Mouse (Mus musculus): ENCODE data around the gene Hdac2. TPM values are rescaled to one million over a fixed set of nuclear protein-coding genes. Genes with fewer than 3 reads are reported as not detected.
A peak's percentile ranks its signal among the peaks of the same experiment; 100 is the strongest.

Hdac2 gene
- 62.9 TPM for polyA plus RNA-seq (2012; fragmentation: generic; extraction: Trizol)
- long read RNA-seq, experiment 1, transcript Hdac2-201 (14 exons, 2,005 nt), result major isoform, 136 of 161 reads
- long read RNA-seq, experiment 1, partial matches to known transcripts, result 12 of 161 reads
- long read RNA-seq, experiment 1, other reads (novel, unspliced or antisense), result 12 of 161 reads
- long read RNA-seq, experiment 2, transcript Hdac2-201 (14 exons, 2,005 nt), result major isoform, 297 of 313 reads
- long read RNA-seq, experiment 2, partial matches to known transcripts, result 5 of 313 reads
- long read RNA-seq, experiment 2, other reads (novel, unspliced or antisense), result 11 of 313 reads

- peaks cover 4% of the 10 kb centered on the region for H3K36me3 ChIP-seq (ENCODE audit: control insufficient read depth, insufficient read depth)
- H3K79me2 ChIP-seq (ENCODE audit: control insufficient read depth, insufficient read depth), result peaks cover 48% of the 10 kb centered on the region
- peaks cover 48% of the 10 kb centered on the region for H3K79me3 ChIP-seq (ENCODE audit: low read depth)
- no peaks in the 10 kb centered on the region for H3K27me3 ChIP-seq (ENCODE audit: control insufficient read depth, insufficient read depth, insufficient read length)
- H3K4me3 ChIP-seq (ENCODE audit: insufficient read depth, poor library complexity, severe bottlenecking), result peak within 1 kb of the TSS; percentile 83
- H3ac ChIP-seq (ENCODE audit: control insufficient read depth, insufficient read length, low read depth), result peak within 1 kb of the TSS; percentile 89
- TF ChIP-seq MAX (IDR thresholded peaks at IDR 0.05) (peak; percentile 100), CEBPB (IDR thresholded peaks at IDR 0.05; ENCODE audit: low read depth) (no peak), USF1 (IDR thresholded peaks at IDR 0.05; ENCODE audit: low read depth) (peak; percentile 6)
Measured at GRCm38 (mm10) chr10:36974086-36974675, at the start of gene Hdac2. Hdac2 (plus strand) TSS chr10:36974544.

GRCm38 (mm10) chr10:36928212-36928611, 46.1 kb upstream of the Hdac2 start:
- no peaks in the 10 kb centered on the region for H3K79me3 ChIP-seq (ENCODE audit: low read depth)

GRCm38 (mm10) chr10:36935863-36936262, 38.5 kb upstream of the Hdac2 start:
- H3K79me2 ChIP-seq (ENCODE audit: control insufficient read depth, insufficient read depth), result no peaks in the 10 kb centered on the region
- no peaks in the 10 kb centered on the region for H3K27me3 ChIP-seq (ENCODE audit: control insufficient read depth, insufficient read depth, insufficient read length)
- H3K4me3 ChIP-seq (ENCODE audit: insufficient read depth, poor library complexity, severe bottlenecking), result no peak overlapping the region
- TF ChIP-seq CEBPB (IDR thresholded peaks at IDR 0.05; ENCODE audit: low read depth) (no peak), FOSL1 (IDR thresholded peaks at IDR 0.05; ENCODE audit: insufficient read depth, low read length, poor library complexity, severe bottlenecking) (no peak), MAX (IDR thresholded peaks at IDR 0.05) (no peak), CTCF (IDR thresholded peaks at IDR 0.05; ENCODE audit: control insufficient read depth, insufficient read depth, insufficient read length) (no peak), USF1 (IDR thresholded peaks at IDR 0.05; ENCODE audit: low read depth) (no peak), MYOG (IDR thresholded peaks at IDR 0.05; ENCODE audit: control insufficient read depth, extremely low read depth, insufficient read length) (no peak), MYOD1 (IDR thresholded peaks at IDR 0.05; ENCODE audit: control insufficient read depth, insufficient read length, low read depth) (no peak)
- no peaks in the 10 kb centered on the region for H3K36me3 ChIP-seq (ENCODE audit: control insufficient read depth, insufficient read depth)
- H3K79me3 ChIP-seq (ENCODE audit: low read depth), result no peaks in the 10 kb centered on the region
- no peak overlapping the region for H3ac ChIP-seq (ENCODE audit: control insufficient read depth, insufficient read length, low read depth)

More at GRCm38 (mm10) chr10:36928212-36928611, 46.1 kb upstream of the Hdac2 start:
- no peak overlapping the region for H3ac ChIP-seq (ENCODE audit: control insufficient read depth, insufficient read length, low read depth)
- H3K36me3 ChIP-seq (ENCODE audit: control insufficient read depth, insufficient read depth), result no peaks in the 10 kb centered on the region
- TF ChIP-seq USF1 (IDR thresholded peaks at IDR 0.05; ENCODE audit: low read depth) (no peak), MYOD1 (IDR thresholded peaks at IDR 0.05; ENCODE audit: control insufficient read depth, insufficient read length, low read depth) (no peak), CEBPB (IDR thresholded peaks at IDR 0.05; ENCODE audit: low read depth) (no peak), FOSL1 (IDR thresholded peaks at IDR 0.05; ENCODE audit: insufficient read depth, low read length, poor library complexity, severe bottlenecking) (no peak), CTCF (IDR thresholded peaks at IDR 0.05; ENCODE audit: control insufficient read depth, insufficient read depth, insufficient read length) (no peak), MAX (IDR thresholded peaks at IDR 0.05) (no peak), MYOG (IDR thresholded peaks at IDR 0.05; ENCODE audit: control insufficient read depth, extremely low read depth, insufficient read length) (no peak)
- no peaks in the 10 kb centered on the region for H3K27me3 ChIP-seq (ENCODE audit: control insufficient read depth, insufficient read depth, insufficient read length)
- no peak overlapping the region for H3K4me3 ChIP-seq (ENCODE audit: insufficient read depth, poor library complexity, severe bottlenecking)
- no peaks in the 10 kb centered on the region for H3K79me2 ChIP-seq (ENCODE audit: control insufficient read depth, insufficient read depth)

- no peak overlapping the region for H3K4me3 ChIP-seq (ENCODE audit: insufficient read depth, poor library complexity, severe bottlenecking)
- TF ChIP-seq MAX (IDR thresholded peaks at IDR 0.05) (no peak), USF1 (IDR thresholded peaks at IDR 0.05; ENCODE audit: low read depth) (no peak), CTCF (IDR thresholded peaks at IDR 0.05; ENCODE audit: control insufficient read depth, insufficient read depth, insufficient read length) (no peak), MYOG (IDR thresholded peaks at IDR 0.05; ENCODE audit: control insufficient read depth, extremely low read depth, insufficient read length) (no peak), CEBPB (IDR thresholded peaks at IDR 0.05; ENCODE audit: low read depth) (no peak), MYOD1 (IDR thresholded peaks at IDR 0.05; ENCODE audit: control insufficient read depth, insufficient read length, low read depth) (no peak), FOSL1 (IDR thresholded peaks at IDR 0.05; ENCODE audit: insufficient read depth, low read length, poor library complexity, severe bottlenecking) (no peak)
- no peak overlapping the region for H3ac ChIP-seq (ENCODE audit: control insufficient read depth, insufficient read length, low read depth)
- no peaks in the 10 kb centered on the region for H3K36me3 ChIP-seq (ENCODE audit: control insufficient read depth, insufficient read depth)
- H3K79me3 ChIP-seq (ENCODE audit: low read depth), result no peaks in the 10 kb centered on the region
- H3K27me3 ChIP-seq (ENCODE audit: control insufficient read depth, insufficient read depth, insufficient read length), result no peaks in the 10 kb centered on the region
- no peaks in the 10 kb centered on the region for H3K79me2 ChIP-seq (ENCODE audit: control insufficient read depth, insufficient read depth)
Measured at GRCm38 (mm10) chr10:36936271-36936670, 38.1 kb upstream of the Hdac2 start.

- Histone ChIP-seq H3K79me2 (ENCODE audit: control insufficient read depth, insufficient read depth) (no peaks in the 10 kb centered on the region), H3K36me3 (ENCODE audit: control insufficient read depth, insufficient read depth) (no peaks in the 10 kb centered on the region)
- no peak for TF ChIP-seq FOSL1 (IDR thresholded peaks at IDR 0.05; ENCODE audit: insufficient read depth, low read length, poor library complexity, severe bottlenecking)
- no peak for TF ChIP-seq MYOD1 (IDR thresholded peaks at IDR 0.05; ENCODE audit: control insufficient read depth, insufficient read length, low read depth)
- TF ChIP-seq USF1 (IDR thresholded peaks at IDR 0.05; ENCODE audit: low read depth), result no peak
- no peak for TF ChIP-seq CTCF (IDR thresholded peaks at IDR 0.05; ENCODE audit: control insufficient read depth, insufficient read depth, insufficient read length)
- no peak for TF ChIP-seq MAX (IDR thresholded peaks at IDR 0.05)
- no peak for TF ChIP-seq MYOG (IDR thresholded peaks at IDR 0.05; ENCODE audit: control insufficient read depth, extremely low read depth, insufficient read length)
- TF ChIP-seq CEBPB (IDR thresholded peaks at IDR 0.05; ENCODE audit: low read depth), result no peak
Measured at GRCm38 (mm10) chr10:36951742-36952141, 22.6 kb upstream of the Hdac2 start.

More at GRCm38 (mm10) chr10:36951742-36952141, 22.6 kb upstream of the Hdac2 start:
- no peaks in the 10 kb centered on the region for H3K27me3 ChIP-seq (ENCODE audit: control insufficient read depth, insufficient read depth, insufficient read length)
- no peak overlapping the region for H3K4me3 ChIP-seq (ENCODE audit: insufficient read depth, poor library complexity, severe bottlenecking)
- H3ac ChIP-seq (ENCODE audit: control insufficient read depth, insufficient read length, low read depth), result no peak overlapping the region
- H3K79me3 ChIP-seq (ENCODE audit: low read depth), result no peaks in the 10 kb centered on the region
